Mouse (Mus musculus): ENCODE measurements around the gene Spint2.
A peak's percentile ranks its signal among the peaks of the same experiment; 100 is the strongest.
"Not testable (repeated sequence)": the region's sequence is repeated elsewhere in the genome, so short reads cannot be mapped to it uniquely, and the experiment has no call there.

Spint2 gene

GRCm38 (mm10) chr7:29238019-29238967, 43.4 kb downstream of the Spint2 start, which contains the start of gene Yif1b:
Gene Yif1b (plus strand): TSS chr7:29238329.
- peak; percentile 100 for DNase-seq (ENCODE audit: inconsistent ontology term)

DNA sequence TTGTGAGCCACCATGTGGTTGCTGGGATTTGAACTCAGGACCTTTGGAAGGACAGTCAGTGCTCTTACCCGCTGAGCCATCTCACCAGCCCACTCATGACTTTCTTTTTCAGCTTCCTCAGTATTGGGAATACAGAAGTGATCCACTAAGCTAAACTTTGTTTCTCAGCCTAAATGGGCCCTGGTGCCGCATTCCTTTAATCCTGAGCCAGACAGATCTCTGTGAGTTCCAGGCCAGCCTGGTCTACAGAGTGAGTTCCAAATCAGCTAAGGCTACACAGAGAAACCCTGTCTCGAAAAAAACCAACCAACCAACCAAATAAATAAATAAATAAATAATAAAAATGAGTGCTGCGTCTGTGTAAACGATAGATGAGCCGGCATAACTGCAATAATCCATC, 44.1 kb downstream of the Spint2 start:
- DNase-seq (ENCODE audit: inconsistent ontology term), result not testable (repeated sequence)

- DNase-seq (ENCODE audit: inconsistent ontology term), result no peak
These were observed 45.1 kb downstream of the Spint2 start for GRCm38 (mm10) chr7:29236593-29236992.

- no peak for DNase-seq (ENCODE audit: inconsistent ontology term)
These were observed 47.1 kb downstream of the Spint2 start for GRCm38 (mm10) chr7:29234661-29235060.

GRCm38 (mm10) chr7:29233745-29234144, 48.0 kb downstream of the Spint2 start:
- peak; percentile 75 for DNase-seq (ENCODE audit: inconsistent ontology term)

- peak; percentile 36 for DNase-seq (ENCODE audit: inconsistent ontology term)
These were observed 49.3 kb downstream of the Spint2 start, which contains the start of gene Kcnk6 for GRCm38 (mm10) chr7:29232247-29233013. Gene Kcnk6 (minus strand): TSS chr7:29232515.

- no peak for DNase-seq (ENCODE audit: inconsistent ontology term)
These were observed 50.2 kb downstream of the Spint2 start for GRCm38 (mm10) chr7:29231517-29231916.

DNA sequence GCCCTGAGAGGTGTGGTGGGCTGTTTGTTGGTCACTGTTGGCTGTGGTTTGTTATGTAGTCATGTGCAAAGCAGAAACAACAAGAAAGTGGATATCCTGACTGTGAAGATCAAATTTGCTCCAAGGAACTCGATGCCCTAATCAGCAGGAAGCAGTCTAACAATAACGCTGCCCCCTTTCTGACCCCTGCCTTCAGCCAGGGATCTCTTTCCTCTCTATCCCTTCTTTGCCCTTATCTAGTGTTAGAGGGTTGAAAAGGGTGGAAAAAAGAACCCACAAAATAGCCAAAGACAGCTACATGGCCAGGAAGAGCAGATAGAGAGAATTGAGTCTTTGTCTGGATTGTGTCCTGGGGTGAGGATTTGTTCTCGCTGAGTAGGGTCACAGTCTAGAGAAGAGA, 51.2 kb downstream of the Spint2 start:
- no peak for DNase-seq (ENCODE audit: inconsistent ontology term)

GRCm38 (mm10) chr7:29228202-29228601, 53.5 kb downstream of the Spint2 start:
- DNase-seq (ENCODE audit: inconsistent ontology term), result no peak

DNA sequence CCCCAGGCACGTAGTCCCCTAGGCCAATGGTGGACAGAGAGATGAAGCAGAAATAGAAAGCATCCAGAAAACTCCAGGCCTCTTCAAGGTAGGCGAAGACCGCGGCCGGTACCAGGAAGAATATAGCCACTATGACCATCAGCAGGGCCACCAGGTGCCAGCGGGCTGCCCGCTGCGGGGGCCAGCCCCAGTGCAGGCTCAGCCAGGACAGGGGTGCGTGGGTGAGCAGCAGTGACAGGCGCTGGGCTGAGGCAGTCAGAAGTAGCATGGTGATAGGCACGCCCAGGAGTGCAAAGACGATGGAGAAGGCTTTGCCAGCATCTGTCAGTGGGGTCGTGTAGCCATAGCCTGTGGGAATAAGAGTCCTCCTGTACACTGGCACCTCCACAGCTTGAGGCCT, 56.2 kb downstream of the Spint2 start:
- DNase-seq (ENCODE audit: inconsistent ontology term), result no peak

- DNase-seq (ENCODE audit: inconsistent ontology term), result no peak
These were observed 56.8 kb downstream of the Spint2 start for GRCm38 (mm10) chr7:29224756-29225394.

GRCm38 (mm10) chr7:29214846-29215245, 66.9 kb downstream of the Spint2 start:
- no peak for DNase-seq (ENCODE audit: inconsistent ontology term)

- no peak for DNase-seq (ENCODE audit: inconsistent ontology term)
These were observed 67.5 kb downstream of the Spint2 start for GRCm38 (mm10) chr7:29214236-29214635.

DNA sequence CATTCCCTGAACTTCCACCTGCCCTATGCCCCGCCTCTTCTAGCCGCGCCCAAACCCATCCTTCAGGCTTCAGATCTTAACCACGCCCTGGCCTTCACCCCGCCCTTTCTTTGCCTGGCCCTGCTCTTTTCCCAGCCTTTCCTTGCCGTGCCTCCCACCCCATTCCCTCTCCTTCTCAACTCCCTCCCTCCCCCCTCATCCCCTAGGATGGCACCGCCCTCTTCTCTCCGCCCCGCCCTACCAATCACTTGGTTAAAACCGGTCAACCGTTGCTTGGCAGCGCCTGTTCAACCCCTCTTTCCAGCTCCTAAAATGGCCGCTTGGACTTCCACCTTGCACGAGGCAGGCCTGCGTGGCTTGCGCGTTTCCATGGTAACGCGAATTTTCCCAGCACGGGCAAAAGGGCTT, 68.0 kb downstream of the Spint2 start, which contains the start of gene Catsperg1:
Gene Catsperg1, minus strand, starts transcription at position 361 of the 408 bp plus-strand sequence.
- DNase-seq (ENCODE audit: inconsistent ontology term), result no peak

DNA sequence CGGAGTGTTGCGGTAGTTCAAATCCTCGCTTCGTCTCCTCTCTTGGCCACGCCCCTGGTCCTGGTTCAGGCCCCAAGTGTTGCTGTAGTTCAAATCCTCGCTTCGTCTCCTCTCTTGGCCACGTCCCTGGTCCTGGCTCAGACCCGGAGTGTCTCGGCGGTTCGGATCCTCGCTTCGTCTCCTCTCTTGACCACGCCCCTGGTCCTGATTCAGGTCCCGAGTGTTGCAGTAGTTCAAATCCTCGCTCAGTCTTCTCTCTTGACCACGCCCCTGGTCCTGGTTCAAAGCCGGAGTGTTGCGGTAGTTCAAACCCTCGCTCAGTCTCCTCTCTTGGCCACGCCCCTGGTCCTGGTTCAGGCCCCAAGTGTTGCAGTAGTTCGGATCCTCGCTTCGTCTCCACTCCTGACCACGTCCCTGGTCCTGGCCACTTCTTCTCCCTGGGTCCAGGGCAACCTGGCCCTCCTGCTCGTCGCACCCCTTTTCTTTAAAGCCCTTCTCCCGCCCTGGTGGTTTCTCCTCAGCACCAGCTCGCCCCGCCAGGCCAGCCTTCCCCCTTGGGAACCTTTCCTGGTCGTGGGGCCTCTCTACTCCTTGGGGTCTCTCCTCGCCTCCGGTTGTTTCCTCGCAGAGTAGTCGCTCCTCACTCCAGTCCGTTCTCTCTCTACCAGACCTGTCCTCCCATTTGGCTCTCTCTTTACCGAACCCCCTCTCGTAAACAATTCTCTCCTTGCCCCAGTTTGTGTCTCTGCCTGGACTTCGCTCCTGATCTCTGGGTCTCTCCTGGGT, 68.7 kb downstream of the Spint2 start:
- not testable (repeated sequence) for DNase-seq (ENCODE audit: inconsistent ontology term)

GRCm38 (mm10) chr7:29212199-29212765, 69.4 kb downstream of the Spint2 start:
- DNase-seq (ENCODE audit: inconsistent ontology term), result no peak

DNA sequence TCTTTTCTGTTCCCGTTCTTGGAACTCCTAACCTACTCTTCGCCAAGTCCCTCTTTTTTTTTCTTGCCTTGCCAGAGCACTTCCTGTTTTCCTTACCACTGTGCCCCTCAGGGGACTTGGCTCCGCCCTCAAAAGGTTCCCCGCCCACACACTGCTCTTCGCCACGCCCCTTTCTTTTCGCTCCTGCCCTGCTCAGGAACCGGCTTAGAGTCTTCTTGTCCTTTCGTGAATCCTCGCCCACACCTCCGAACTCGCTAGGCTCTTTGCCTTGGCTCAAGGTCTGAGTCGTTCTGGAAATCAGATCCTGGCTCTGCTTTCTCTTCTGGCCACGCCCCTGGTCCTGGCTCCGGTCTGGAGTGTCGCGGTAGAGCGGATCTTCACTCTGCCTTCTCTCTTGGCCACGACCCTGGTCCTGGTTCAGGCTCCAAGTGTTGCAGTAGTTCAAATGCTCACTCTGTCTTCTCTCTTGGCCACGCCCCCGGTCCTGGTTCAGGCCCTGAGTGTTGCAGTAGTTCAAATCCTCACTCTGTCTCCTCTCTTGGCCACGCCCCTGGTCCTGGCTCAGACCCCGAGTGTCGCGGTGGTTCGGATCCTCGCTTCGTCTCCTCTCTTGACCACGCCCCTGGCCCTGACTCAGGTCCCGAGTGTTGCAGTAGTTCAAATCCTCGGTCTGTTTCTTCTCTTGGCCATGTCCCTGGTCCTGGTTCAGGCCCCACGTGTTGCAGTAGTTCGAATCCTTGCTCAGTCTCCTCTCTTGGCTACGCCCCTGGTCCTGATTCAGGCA, 70.1 kb downstream of the Spint2 start:
- DNase-seq (ENCODE audit: inconsistent ontology term), result peak; percentile 90

- not testable (repeated sequence) for DNase-seq (ENCODE audit: inconsistent ontology term)
These were observed 70.7 kb downstream of the Spint2 start for GRCm38 (mm10) chr7:29211013-29211412.

All from Muller cell, postnatal 12 days (primary cell).